Mouse (Mus musculus) ES-E14 (cell line): ENCODE measurements around the gene Pnn.

Experiments used
- CHD2 ChIP-seq: IDR thresholded peaks from 2 replicates; pipeline ENCODE4 v1.6.1; 2014; ENCODE audit warnings: mild to moderate bottlenecking, low read depth, low read length, inconsistent platforms
- HCFC1 ChIP-seq: IDR thresholded peaks from 2 replicates; pipeline ENCODE4 v1.6.1; 2012; ENCODE audit warnings: low read length, inconsistent platforms, borderline replicate concordance; ENCODE audit not compliant: insufficient read depth
- ZNF384 ChIP-seq: IDR thresholded peaks from 2 replicates; pipeline ENCODE4 v1.6.1; 2012; ENCODE audit warnings: low read depth, low read length, inconsistent platforms

GRCm38 (mm10) chr12:59106491-59106890, 39.8 kb downstream of the Pnn start:
- TF ChIP-seq ZNF384 (no peak), CHD2 (no peak), HCFC1 (no peak)
